In the genomic region with DNA sequence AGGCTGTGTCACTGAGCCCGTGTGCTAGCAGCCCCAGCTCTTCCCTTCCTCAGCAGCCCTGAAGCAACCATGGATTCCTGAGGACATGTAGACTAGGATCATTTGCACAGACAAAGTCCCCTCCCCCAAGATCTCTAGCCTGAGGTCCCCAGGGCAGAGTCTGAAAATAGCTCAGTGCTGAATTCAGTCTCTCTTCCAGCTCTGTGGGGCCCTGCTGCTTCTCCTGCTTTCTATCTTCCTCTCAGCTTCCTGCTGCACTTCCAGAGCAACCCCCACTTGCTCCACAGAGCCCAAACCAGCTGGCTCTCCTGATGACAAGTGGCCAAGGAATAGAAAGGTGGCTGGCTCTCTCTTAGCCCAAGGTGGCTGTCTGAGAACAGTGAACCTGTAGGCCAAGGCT, we compare ENCODE assay signal across 9 mouse cellular contexts.
DNase-seq lines count a peak whose midpoint lies in the region; ATAC-seq lines count a peak whose summit lies in the region.
"Had no signal": no experiment of that assay in that cellular context is flagged by ENCODE, and none has a peak within 500 bp of the region (broad histone marks: within the 10 kb centered on the region; RNA-seq: fewer than 3 reads in every experiment).

No protein-coding gene starts in this region.

- peak overlapping the region; percentile 61; the same call in 1 of the 2 replicates for H3K27ac ChIP-seq in embryonic facial prominence, embryonic 12.5 days
- H3K27ac ChIP-seq in embryonic facial prominence, embryonic 10.5 days (replicated peaks): no peak overlapping the region
- peak overlapping the region; percentile 80 for H3K27ac ChIP-seq in forebrain, embryonic 15.5 days (replicated peaks)
- no peak overlapping the region for H3K27ac ChIP-seq in limb, embryonic 13.5 days
- H3K27ac ChIP-seq: limb, embryonic 12.5 days had no signal

- no peak for DNase-seq in embryonic facial prominence, embryonic 10.5 days (ENCODE audit: low spot score)
- peak; percentile 43 for DNase-seq in adipocyte (ENCODE audit: low spot score)
- no peak for DNase-seq in ovary, adult 18-20 months (ENCODE audit: low spot score)
- no peak for DNase-seq in adrenal gland, postnatal 4 days (ENCODE audit: low spot score in 2 of 2)
- DNase-seq in gastrocnemius, postnatal 36 days: no peak

- peaks cover 24% of the 10 kb centered on the region for H3K4me1 ChIP-seq in embryonic facial prominence, embryonic 12.5 days
- H3K4me1 ChIP-seq in embryonic facial prominence, embryonic 10.5 days: peaks cover 33% of the 10 kb centered on the region
- peaks cover 44% of the 10 kb centered on the region for H3K4me1 ChIP-seq in forebrain, embryonic 15.5 days
- peaks cover 14% of the 10 kb centered on the region for H3K4me1 ChIP-seq in limb, embryonic 13.5 days

- H3K27me3 ChIP-seq in embryonic facial prominence, embryonic 12.5 days: no peaks in the 10 kb centered on the region
- H3K27me3 ChIP-seq in embryonic facial prominence, embryonic 10.5 days (replicated peaks; ENCODE audit: low read depth, poor library complexity, severe bottlenecking): peaks cover 8% of the 10 kb centered on the region
- H3K27me3 ChIP-seq in forebrain, embryonic 15.5 days: no peaks in the 10 kb centered on the region
- no peaks in the 10 kb centered on the region for H3K27me3 ChIP-seq in limb, embryonic 13.5 days

- 0 out of 2 replicates have a peak overlapping the region, but pooled peaks have one; percentile 3 for H3K4me2 ChIP-seq in embryonic facial prominence, embryonic 12.5 days (replicated peaks)
- H3K4me2 ChIP-seq in forebrain, embryonic 15.5 days (replicated peaks): no peak overlapping the region
- H3K4me2 ChIP-seq in limb, embryonic 13.5 days (replicated peaks): no peak overlapping the region
- H3K4me2 ChIP-seq: limb, embryonic 12.5 days had no signal

- ATAC-seq in embryonic facial prominence, embryonic 12.5 days (ENCODE audit: insufficient number of reproducible peaks, insufficient read depth, low FRiP score, low TSS enrichment): no peak
- ATAC-seq in forebrain, embryonic 15.5 days (replicated peaks): 0 out of 2 replicates have a peak, but pooled peaks have one; percentile 29
- 0 out of 2 replicates have a peak, but pooled peaks have one; percentile 33 for ATAC-seq in limb, embryonic 13.5 days (ENCODE audit: low FRiP score, low read depth)

- 16% methylated on average over 1 of the region's 1 CpGs for WGBS in embryonic facial prominence, embryonic 12.5 days
- 17% methylated on average over 1 of the region's 1 CpGs for WGBS in embryonic facial prominence, embryonic 10.5 days
- WGBS in forebrain, embryonic 15.5 days: 31% methylated on average over 1 of the region's 1 CpGs
- WGBS in limb, embryonic 13.5 days: 37% methylated on average over 1 of the region's 1 CpGs

- no peak overlapping the region for H3K4me3 ChIP-seq in embryonic facial prominence, embryonic 12.5 days
- no peak overlapping the region for H3K4me3 ChIP-seq in embryonic facial prominence, embryonic 10.5 days
- no peak overlapping the region for H3K4me3 ChIP-seq in forebrain, embryonic 15.5 days
- H3K4me3 ChIP-seq in limb, embryonic 13.5 days: no peak overlapping the region
- H3K4me3 ChIP-seq: limb, embryonic 12.5 days had no signal

- no peaks in the 10 kb centered on the region for H3K9me3 ChIP-seq in embryonic facial prominence, embryonic 12.5 days
- no peaks in the 10 kb centered on the region for H3K9me3 ChIP-seq in embryonic facial prominence, embryonic 10.5 days
- no peaks in the 10 kb centered on the region for H3K9me3 ChIP-seq in forebrain, embryonic 15.5 days
- H3K9me3 ChIP-seq in limb, embryonic 13.5 days: no peaks in the 10 kb centered on the region
- H3K9me3 ChIP-seq: limb, embryonic 12.5 days had no signal

- H3K36me3 ChIP-seq in embryonic facial prominence, embryonic 12.5 days: no peaks in the 10 kb centered on the region
- no peaks in the 10 kb centered on the region for H3K36me3 ChIP-seq in embryonic facial prominence, embryonic 10.5 days (replicated peaks)
- H3K36me3 ChIP-seq in forebrain, embryonic 15.5 days: no peaks in the 10 kb centered on the region; the same call in 1 of the 2 replicates
- H3K36me3 ChIP-seq in limb, embryonic 13.5 days: no peaks in the 10 kb centered on the region
- H3K36me3 ChIP-seq: limb, embryonic 12.5 days had no signal

- no peak overlapping the region for H3K9ac ChIP-seq in embryonic facial prominence, embryonic 12.5 days
- H3K9ac ChIP-seq in forebrain, embryonic 15.5 days (replicated peaks): peak overlapping the region; percentile 13; the same call in 1 of the 2 replicates
- 0 out of 2 replicates have a peak overlapping the region, but pooled peaks have one; percentile 13 for H3K9ac ChIP-seq in limb, embryonic 13.5 days
- H3K9ac ChIP-seq: limb, embryonic 12.5 days had no signal

- intact Hi-C loops in gastrocnemius, postnatal 36 days (cut with DNase I): loop anchor here (10.0 kb wide), 1 partner anchor 94 kb away; no protein-coding TSS in a partner anchor

Comparison
In these comparisons a context has a peak if more than half of its experiments do, and no peak if none do; other contexts are left out.
1. H3K27ac ChIP-seq: peak in embryonic facial prominence, embryonic 12.5 days (single experiment) and forebrain, embryonic 15.5 days (single experiment); none in embryonic facial prominence, embryonic 10.5 days (single experiment) and limb, embryonic 13.5 days (single experiment).